7 mouse cellular contexts compared by ENCODE assay signal in genomic region chr1:133100980-133101798, GRCm38 (mm10). TPM values are rescaled to one million over a fixed set of nuclear protein-coding genes. Genes with fewer than 3 reads are reported as not detected.
DNase-seq lines count a peak whose midpoint lies in the region; ATAC-seq and TF ChIP-seq lines count a peak whose summit lies in the region.

No protein-coding gene starts in this region.

- TF ChIP-seq CTCF in Patski (IDR thresholded peaks at IDR 0.05), result no peak
- peak; percentile 87 for TF ChIP-seq CTCF in forebrain, postnatal 0 days (IDR thresholded peaks at IDR 0.05; ENCODE audit: low read depth)

- no peaks in the 10 kb centered on the region for H3K4me1 ChIP-seq in forebrain, postnatal 0 days (ENCODE audit: insufficient read depth)
- H3K4me1 ChIP-seq in hindbrain, embryonic 15.5 days (replicated peaks), result no peaks in the 10 kb centered on the region

- H3K27ac ChIP-seq in forebrain, postnatal 0 days (ENCODE audit: low read depth, low read length), result no peak overlapping the region
- H3K27ac ChIP-seq in hindbrain, embryonic 15.5 days (replicated peaks), result no peak overlapping the region

- WGBS in forebrain, postnatal 0 days, result 44% methylated on average over 17 of the region's 17 CpGs
- WGBS in hindbrain, embryonic 15.5 days, result 45% methylated on average over 17 of the region's 17 CpGs

- H3K4me3 ChIP-seq in forebrain, postnatal 0 days (ENCODE audit: low read depth, low read length), result no peak overlapping the region
- H3K4me3 ChIP-seq in hindbrain, embryonic 15.5 days, result no peak overlapping the region

- POLR2A ChIA-PET in Patski (lab: Charles Lee), result no interaction called here

- in situ Hi-C loops in Patski (cut with MboI; ENCODE audit: low pct_unique_long_range_greater_than_20kb), result loop anchor here (25.0 kb wide), 1 partner anchor 339 kb away; no protein-coding TSS in a partner anchor

- peaks cover 86% of the 10 kb centered on the region for H3K36me3 ChIP-seq in forebrain, postnatal 0 days (ENCODE audit: insufficient read depth)
- peaks cover 69% of the 10 kb centered on the region for H3K36me3 ChIP-seq in hindbrain, embryonic 15.5 days

- ATAC-seq in Patski, result peak; percentile 41
- peak; percentile 74 for ATAC-seq in forebrain, postnatal 0 days
- peak; percentile 61; the same call in 1 of the 2 replicates for ATAC-seq in hindbrain, embryonic 15.5 days (ENCODE audit: low FRiP score, low read depth)
- ATAC-seq in megakaryocyte, adult 5-6 weeks (ENCODE audit: poor library complexity, severe bottlenecking), result peak; percentile 89

- no peaks in the 10 kb centered on the region for H3K9me3 ChIP-seq in forebrain, postnatal 0 days (ENCODE audit: low read length)
- no peaks in the 10 kb centered on the region for H3K9me3 ChIP-seq in hindbrain, embryonic 15.5 days

- no peak for DNase-seq in Patski (ENCODE audit: low read depth, low spot score)
- DNase-seq in cerebellum, adult 11-12 months, result peak; percentile 59
- DNase-seq in forebrain, postnatal 0 days, result peak; percentile 83
- DNase-seq in left cerebral cortex, adult 11 months (ENCODE audit: low spot score), result peak; percentile 63
- peak; percentile 45 to 75 for DNase-seq in spleen, adult 18-20 months

- no peak overlapping the region for H3K9ac ChIP-seq in forebrain, postnatal 0 days
- H3K9ac ChIP-seq in hindbrain, embryonic 15.5 days, result no peak overlapping the region

- CTCF ChIA-PET in Patski (lab: Charles Lee), result interaction anchor here (0.7 to 1.6 kb wide), 9 partner anchors 12 to 63 kb away, joined by 3 to 9 read pairs (median 4); partner anchors contain the start of gene Pik3c2b

- no peaks in the 10 kb centered on the region for H3K27me3 ChIP-seq in Patski
- no peaks in the 10 kb centered on the region for H3K27me3 ChIP-seq in forebrain, postnatal 0 days (ENCODE audit: insufficient read depth, low read length)
- no peaks in the 10 kb centered on the region for H3K27me3 ChIP-seq in hindbrain, embryonic 15.5 days

- H3K4me2 ChIP-seq in forebrain, postnatal 0 days (ENCODE audit: low read depth), result no peak overlapping the region
- no peak overlapping the region for H3K4me2 ChIP-seq in hindbrain, embryonic 15.5 days

RNA-seq across cellular contexts. Expression of gene Ppp1r15b, which starts 29.8 kb away (rescaled TPM):
- polyA plus RNA-seq in Patski (2021), result 44.2 TPM
- total RNA-seq in forebrain, postnatal 0 days (2014; rRNA removed), result 35.0 and 49.5 TPM in 2 replicates
- polyA plus RNA-seq in forebrain, postnatal 0 days (2015; fragmentation: Nextera tagmentation; extraction: Ambion mirVana), result 13.9 and 18.7 TPM in 2 replicates
- polyA plus RNA-seq in hindbrain, embryonic 15.5 days (2015; fragmentation: Nextera tagmentation; extraction: Ambion mirVana), result 26.7 and 28.0 TPM in 2 replicates
- 68.0 and 75.8 TPM in 2 replicates for total RNA-seq in megakaryocyte, adult 5-6 weeks (2015)
- 124 and 135 TPM in 2 replicates for total RNA-seq in megakaryocyte, adult 5-6 weeks (2017)

RNA-seq across cellular contexts. Expression of gene Pik3c2b, which starts 55.7 kb away (rescaled TPM):
- polyA plus RNA-seq in Patski (2021), result 2.3 TPM
- total RNA-seq in forebrain, postnatal 0 days (2014; rRNA removed), result 17.1 and 18.3 TPM in 2 replicates
- polyA plus RNA-seq in forebrain, postnatal 0 days (2015; fragmentation: Nextera tagmentation; extraction: Ambion mirVana), result 5.7 and 7.2 TPM in 2 replicates
- 12.2 and 13.3 TPM in 2 replicates for polyA plus RNA-seq in hindbrain, embryonic 15.5 days (2015; fragmentation: Nextera tagmentation; extraction: Ambion mirVana)
- total RNA-seq in megakaryocyte, adult 5-6 weeks (2015), result 0.67 and 1.1 TPM in 2 replicates
- total RNA-seq in megakaryocyte, adult 5-6 weeks (2017), result 0.48 and 0.98 TPM in 2 replicates
